Mouse (Mus musculus) liver, postnatal 0 days (tissue): ENCODE results near the gene Med20. TPM values are rescaled to one million over a fixed set of nuclear protein-coding genes. Genes with fewer than 3 reads are reported as not detected.

Source experiments
- ATAC-seq: fragments of 200-750 bp; cut with Nextera tagmentation; 2 replicates; pipeline ENCODE4 v1.8.0; 2017; ENCODE audit warnings: mild to moderate bottlenecking, moderate library complexity
- DNase-seq: peaks from one replicate; pipeline ENCODE4 v3.0.0-alpha.2; 2016
- H3K27ac ChIP-seq: fragments of 300-500 bp; sonication (generic); 2 replicates; pipeline ENCODE4 v1.5.1; 2014; ENCODE audit warnings: antibody characterized with exemption, moderate library complexity, mild to moderate bottlenecking, low read depth
- H3K27me3 ChIP-seq: fragments of 300-500 bp; sonication (generic); 2 replicates; pipeline ENCODE4 v1.6.1; 2014; ENCODE audit warnings: low read length, control low read depth, mixed read lengths; ENCODE audit not compliant: insufficient read depth
- H3K36me3 ChIP-seq: fragments of 300-500 bp; sonication (generic); replicated peaks from 2 replicates; pipeline ENCODE4 v1.6.1; 2014; ENCODE audit warnings: mild to moderate bottlenecking, control low read depth, low read length, moderate library complexity, mixed read lengths; ENCODE audit not compliant: insufficient read depth
- H3K4me1 ChIP-seq: fragments of 300-500 bp; sonication (generic); 2 replicates; pipeline ENCODE4 v1.6.1; 2014; ENCODE audit warnings: antibody characterized with exemption, mild to moderate bottlenecking, control low read depth; ENCODE audit not compliant: insufficient read depth
- H3K4me2 ChIP-seq: fragments of 300-500 bp; sonication (generic); 2 replicates; pipeline ENCODE4 v1.6.1; 2014; ENCODE audit warnings: low read depth, mild to moderate bottlenecking, low read length, moderate library complexity, mixed read lengths
- H3K4me3 ChIP-seq: fragments of 300-500 bp; sonication (generic); 2 replicates; pipeline ENCODE4 v1.5.1; 2014; ENCODE audit warnings: low read depth, low read length
- H3K9ac ChIP-seq: fragments of 300-500 bp; sonication (generic); replicated peaks from 2 replicates; pipeline ENCODE4 v1.6.1; 2014; ENCODE audit warnings: mild to moderate bottlenecking, moderate library complexity
- H3K9me3 ChIP-seq: fragments of 300-500 bp; sonication (generic); 2 replicates; pipeline ENCODE4 v1.6.1; 2016; ENCODE audit warnings: mild to moderate bottlenecking, control low read depth, low read length, mixed read lengths
- CTCF ChIP-seq: sonication (generic); IDR thresholded peaks from 2 replicates; pipeline ENCODE4 v1.5.1; 2016; ENCODE audit warnings: antibody characterized with exemption, low read depth
- EP300 ChIP-seq: IDR thresholded peaks from 2 replicates; pipeline ENCODE4 v1.6.1; 2016; ENCODE audit warnings: antibody characterized with exemption, low read depth, mild to moderate bottlenecking
- whole genome bisulfite sequencing: fragments of 180-500 bp; shearing (Covaris S2); extraction: QIAGEN DNeasy Blood & Tissue Kit; methylation state at CpG from one replicate; pipeline ENCODE4 v1.1.7; 2014; ENCODE audit not compliant: insufficient replicate concordance; 5-methylcytosine and 5-hydroxymethylcytosine counted together
- polyA plus RNA-seq: library from polyadenylated mRNA; unstranded; fragments of >200 nt; fragmentation: Nextera tagmentation; extraction: Ambion mirVana; gene quantifications from 2 replicates; pipeline ENCODE4 v1.2.1, GENCODE M21; 2015

The Med20 gene
- polyA plus RNA-seq, result 13.5 and 14.4 TPM in 2 replicates

DNA sequence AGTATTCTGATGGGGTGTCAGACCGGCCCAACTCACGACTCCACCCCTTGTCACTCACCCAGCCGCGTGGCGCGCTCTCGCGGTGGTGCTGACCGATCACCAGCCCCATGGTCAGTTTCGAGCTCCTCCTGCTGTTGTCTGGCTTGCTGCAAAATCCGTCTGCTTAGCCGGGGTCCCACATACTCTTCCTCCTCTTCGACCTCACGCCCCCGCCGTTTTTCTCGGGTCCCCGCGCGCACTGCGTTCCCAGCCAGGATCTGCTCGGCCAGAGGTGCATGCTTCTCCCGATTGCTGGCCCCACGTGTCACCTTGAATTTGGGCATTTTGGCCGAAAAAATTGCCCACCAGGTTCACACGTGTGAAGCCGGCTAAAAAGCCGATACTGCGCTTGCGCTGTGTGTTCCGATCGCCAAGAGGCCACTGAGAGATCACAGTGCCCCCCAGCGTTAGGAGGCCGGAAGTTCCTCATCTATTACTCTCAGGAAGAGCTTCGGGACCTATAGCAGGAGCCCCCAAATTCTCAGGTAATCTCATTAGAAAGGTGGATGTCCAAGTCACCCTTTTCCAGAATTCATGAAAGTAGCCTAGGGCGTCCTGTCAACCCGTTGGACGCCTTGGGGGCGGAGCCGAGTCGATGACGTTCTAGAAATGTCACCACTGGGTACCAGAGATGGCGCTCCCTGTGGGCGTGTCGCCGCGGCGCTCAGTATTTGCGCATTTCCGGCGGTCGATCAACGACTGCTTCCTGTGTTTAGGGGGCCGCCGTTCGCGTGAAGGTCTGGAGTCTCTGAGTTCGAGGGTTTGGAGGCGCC, at the start of gene Med20, which contains the start of the genes Bysl and Gm20517:
Med20 (plus strand) TSS at position 734 of the 812 bp plus-strand sequence.
Bysl (minus strand) TSS at position 644 of the 812 bp plus-strand sequence.
Gm20517 (plus strand) TSS at position 741 of the 812 bp plus-strand sequence.
- DNase-seq (peak; percentile 99), ATAC-seq (peak; percentile 94)
- Histone ChIP-seq H3K4me3 (peak within 1 kb of the TSS; percentile 79), H3K27ac (peak within 1 kb of the TSS; percentile 88), H3K4me1 (peaks cover 21% of the 10 kb centered on the region), H3K27me3 (no peaks in the 10 kb centered on the region), H3K36me3 (peaks cover 28% of the 10 kb centered on the region), H3K9me3 (no peaks in the 10 kb centered on the region), H3K9ac (peak within 1 kb of the TSS; percentile 77), H3K4me2 (peak within 1 kb of the TSS; percentile 98)
- TF ChIP-seq EP300, result peak; percentile 52
- TF ChIP-seq CTCF, result peak; percentile 94
- under 1% methylated on average over 59 of the region's 59 CpGs for WGBS

GRCm38 (mm10) chr17:47562875-47563274, 48.5 kb upstream of the Med20 start:
- H3K9ac ChIP-seq, result no peak overlapping the region
- H3K27me3 ChIP-seq, result no peaks in the 10 kb centered on the region
- H3K4me2 ChIP-seq, result no peak overlapping the region
- H3K36me3 ChIP-seq, result no peaks in the 10 kb centered on the region; the same call in none of the 2 replicates
- DNase-seq, result no peak
- 78% methylated on average over 6 of the region's 6 CpGs for WGBS
- no peaks in the 10 kb centered on the region for H3K9me3 ChIP-seq
- no peak overlapping the region for H3K27ac ChIP-seq
- no peak for ATAC-seq
- peaks cover 18% of the 10 kb centered on the region for H3K4me1 ChIP-seq
- H3K4me3 ChIP-seq, result no peak overlapping the region
- TF ChIP-seq EP300 (no peak), CTCF (no peak)

DNA sequence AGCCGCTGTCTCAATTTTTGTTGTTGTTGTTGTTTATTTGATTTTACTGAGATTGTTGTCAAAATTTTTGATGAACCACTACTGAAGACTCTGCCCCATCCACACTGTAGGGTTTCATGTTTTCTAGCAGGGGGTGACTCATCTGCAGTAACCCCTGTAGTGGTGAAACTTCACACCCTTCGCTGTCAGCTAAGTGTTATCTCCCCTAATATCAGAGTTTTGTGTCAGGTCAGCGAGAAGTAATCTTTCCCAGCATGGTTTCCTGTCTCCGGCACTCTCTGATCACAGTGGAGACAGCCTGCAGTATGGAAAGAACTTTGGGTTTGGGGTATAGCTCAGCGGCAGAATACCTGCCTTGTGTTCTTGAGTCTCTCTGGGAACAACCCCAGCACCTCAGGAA, 46.8 kb upstream of the Med20 start:
- no peak overlapping the region for H3K4me2 ChIP-seq
- 49% methylated on average over 5 of the region's 5 CpGs for WGBS
- no peaks in the 10 kb centered on the region; the same call in 1 of the 2 replicates for H3K36me3 ChIP-seq
- no peak for TF ChIP-seq EP300
- no peak for TF ChIP-seq CTCF
- H3K27ac ChIP-seq, result no peak overlapping the region
- H3K27me3 ChIP-seq, result no peaks in the 10 kb centered on the region
- DNase-seq (no peak), ATAC-seq (no peak)
- no peaks in the 10 kb centered on the region for H3K9me3 ChIP-seq
- H3K4me3 ChIP-seq, result no peak overlapping the region
- peaks cover 23% of the 10 kb centered on the region for H3K4me1 ChIP-seq
- no peak overlapping the region for H3K9ac ChIP-seq

GRCm38 (mm10) chr17:47566133-47566532, 45.2 kb upstream of the Med20 start:
- WGBS, result 75% methylated on average over 2 of the region's 2 CpGs
- no peak overlapping the region for H3K27ac ChIP-seq
- H3K4me2 ChIP-seq, result no peak overlapping the region
- peaks cover 23% of the 10 kb centered on the region for H3K4me1 ChIP-seq
- DNase-seq (no peak), ATAC-seq (peak; percentile 28; the same call in 1 of the 2 replicates)
- no peaks in the 10 kb centered on the region; the same call in 1 of the 2 replicates for H3K36me3 ChIP-seq
- no peaks in the 10 kb centered on the region for H3K9me3 ChIP-seq
- no peak overlapping the region for H3K9ac ChIP-seq
- TF ChIP-seq EP300 (no peak), CTCF (no peak)
- H3K27me3 ChIP-seq, result no peaks in the 10 kb centered on the region
- H3K4me3 ChIP-seq, result no peak overlapping the region

DNA sequence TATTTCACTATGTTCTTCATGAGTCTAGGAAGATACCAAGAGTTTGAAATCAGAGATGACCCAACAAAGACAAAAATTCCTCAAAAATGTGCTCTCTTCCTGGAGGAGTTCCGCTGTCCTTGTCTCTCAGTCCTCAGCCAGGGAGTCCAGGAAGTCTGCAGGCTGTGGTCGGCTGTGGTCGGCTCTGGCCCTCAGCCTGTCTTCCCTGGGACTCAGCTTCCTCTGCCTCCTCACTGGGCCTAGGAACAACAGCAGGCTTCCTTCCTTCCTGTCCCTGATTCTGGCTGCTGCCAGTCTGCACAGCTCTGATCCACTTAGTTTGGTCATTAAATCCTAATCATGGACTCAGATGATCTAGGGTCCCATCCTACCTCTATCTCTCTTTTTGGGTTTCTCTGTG, 44.1 kb upstream of the Med20 start:
- ATAC-seq, result peak; percentile 34
- no peak for DNase-seq
- Histone ChIP-seq H3K9ac (0 out of 2 replicates have a peak overlapping the region, but pooled peaks have one; percentile 34), H3K9me3 (no peaks in the 10 kb centered on the region), H3K4me1 (peaks cover 23% of the 10 kb centered on the region), H3K27ac (peak overlapping the region; percentile 59), H3K27me3 (no peaks in the 10 kb centered on the region), H3K4me3 (no peak overlapping the region), H3K36me3 (peaks cover 4% of the 10 kb centered on the region; the same call in 1 of the 2 replicates), H3K4me2 (no peak overlapping the region)
- TF ChIP-seq CTCF, result no peak
- TF ChIP-seq EP300, result no peak
- WGBS, result 45% methylated on average over 3 of the region's 3 CpGs

DNA sequence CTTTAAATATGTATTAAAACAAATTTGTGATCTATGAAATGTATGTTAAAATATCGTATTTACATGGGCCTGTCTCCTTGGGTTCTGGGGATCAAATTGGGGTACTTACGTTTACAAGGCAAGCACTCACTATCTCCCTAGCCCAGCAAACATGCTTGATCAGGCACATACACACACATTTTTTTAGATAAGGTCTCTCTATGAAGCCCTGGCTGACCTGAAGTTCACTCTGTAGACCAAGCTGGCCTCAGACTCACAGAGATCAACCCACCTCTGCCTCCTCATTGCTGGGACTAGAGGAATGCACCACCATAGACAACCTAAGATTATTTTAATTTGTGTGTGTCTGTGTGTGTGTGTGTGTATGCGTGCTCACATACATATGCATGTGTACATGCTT, 43.0 kb upstream of the Med20 start:
- Histone ChIP-seq H3K27ac (peak overlapping the region; percentile 62), H3K4me2 (peak overlapping the region; percentile 44), H3K27me3 (no peaks in the 10 kb centered on the region), H3K4me1 (peaks cover 20% of the 10 kb centered on the region), H3K4me3 (no peak overlapping the region), H3K9ac (0 out of 2 replicates have a peak overlapping the region, but pooled peaks have one; percentile 16), H3K36me3 (peaks cover 4% of the 10 kb centered on the region; the same call in 1 of the 2 replicates), H3K9me3 (no peaks in the 10 kb centered on the region)
- ATAC-seq, result peak; percentile 86
- no peak for DNase-seq
- TF ChIP-seq CTCF (no peak), EP300 (peak; percentile 94)
- 67% methylated on average over 3 of the region's 3 CpGs for WGBS
